Mouse (Mus musculus) ES-E14 (cell line): ENCODE results near the gene Rhebl1. TPM values are rescaled to one million over a fixed set of nuclear protein-coding genes. Genes with fewer than 3 reads are reported as not detected.

Source experiments
- DNase-seq: peaks from one replicate; pipeline ENCODE4 v3.0.0-alpha.2; 2013; ENCODE audit warnings: low read depth, low spot score
- H3K27ac ChIP-seq: 2 replicates; pipeline ENCODE4 v1.5.1; 2012; ENCODE audit warnings: low read depth, mild to moderate bottlenecking, low read length, moderate library complexity, mixed read lengths; ENCODE audit not compliant: poor library complexity, insufficient read depth, severe bottlenecking
- H3K36me3 ChIP-seq: 2 replicates; pipeline ENCODE4 v1.6.1; 2012; ENCODE audit warnings: mild to moderate bottlenecking, low read length, moderate library complexity, mixed read lengths; ENCODE audit not compliant: control insufficient read depth, poor library complexity, insufficient read depth, severe bottlenecking
- H3K4me1 ChIP-seq, 2 experiments: fragments of 150-350 bp in 1 of 2; sonication (generic) in 1 of 2; 2 replicates each; pipeline ENCODE4 v1.6.1; 2012; ENCODE audit warnings: low read length in 2 of 2, mild to moderate bottlenecking in 1 of 2, mixed read lengths in 1 of 2; ENCODE audit not compliant: control insufficient read depth in 2 of 2, insufficient read depth in 2 of 2, poor library complexity in 1 of 2
- H3K4me3 ChIP-seq, 2 experiments: fragments of 150-350 bp in 1 of 2; sonication (generic) in 1 of 2; 2 replicates each; pipeline ENCODE4 v1.5.1; 2012; ENCODE audit warnings: low read length in 2 of 2, low read depth in 1 of 2, mild to moderate bottlenecking in 1 of 2, mixed read lengths in 1 of 2; ENCODE audit not compliant: insufficient read depth in 1 of 2, poor library complexity in 1 of 2, severe bottlenecking in 1 of 2
- H3K9ac ChIP-seq: 2 replicates; pipeline ENCODE4 v1.6.1; 2012; ENCODE audit warnings: low read depth, mild to moderate bottlenecking, low read length, mixed read lengths; ENCODE audit not compliant: poor library complexity, insufficient read depth, severe bottlenecking
- H3K9me3 ChIP-seq: fragments of 150-350 bp; sonication (generic); 2 replicates; pipeline ENCODE4 v1.6.1; 2012; ENCODE audit warnings: low read depth, mild to moderate bottlenecking, low read length; ENCODE audit not compliant: control insufficient read depth, insufficient read depth
- CHD2 ChIP-seq: IDR thresholded peaks from 2 replicates; pipeline ENCODE4 v1.6.1; 2014; ENCODE audit warnings: mild to moderate bottlenecking, low read depth, low read length, inconsistent platforms
- HCFC1 ChIP-seq: IDR thresholded peaks from 2 replicates; pipeline ENCODE4 v1.6.1; 2012; ENCODE audit warnings: low read length, inconsistent platforms, borderline replicate concordance; ENCODE audit not compliant: insufficient read depth
- MAFK ChIP-seq: IDR thresholded peaks from 2 replicates; pipeline ENCODE4 v1.6.1; 2014; ENCODE audit warnings: mild to moderate bottlenecking, low read depth, low read length, inconsistent platforms; ENCODE audit not compliant: insufficient read depth
- ZC3H11A ChIP-seq: IDR thresholded peaks from 2 replicates; pipeline ENCODE4 v1.6.1; 2012; ENCODE audit warnings: low read depth, mild to moderate bottlenecking, inconsistent platforms, low read length, borderline replicate concordance
- ZNF384 ChIP-seq: IDR thresholded peaks from 2 replicates; pipeline ENCODE4 v1.6.1; 2012; ENCODE audit warnings: low read depth, low read length, inconsistent platforms
- in situ Hi-C, 2 experiments: fragments of 600-800 bp; cut with MboI; formaldehyde crosslinking; loops; one replicate each; pipeline ENCODE4 v1.15.1; 2025; ENCODE audit warnings: low sequenced_read_pairs in 2 of 2, inconsistent platforms in 1 of 2; ENCODE audit not compliant: unreplicated experiment in 2 of 2
- total RNA-seq: library from RNA; depleted of rRNA; stranded (reverse); fragments of 300-350 nt; gene quantifications from 2 replicates; pipeline ENCODE4 v1.2.3, GENCODE M21; 2012; rRNA removed

Gene Rhebl1
- 43.6 and 48.2 TPM in 2 replicates for total RNA-seq

GRCm38 (mm10) chr15:98893940-98894745, at the start of gene Rhebl1:
Gene Rhebl1, minus strand, starts transcription at chr15:98894540.
- peak within 1 kb of the TSS; percentile 25 to 50 for H3K4me3 ChIP-seq
- peaks cover 5 to 10% of the 10 kb centered on the region in 2 experiments; a peak in 3 of 4 replicates for H3K4me1 ChIP-seq
- in situ Hi-C loops, result no loop called here
- TF ChIP-seq HCFC1 (no peak), ZNF384 (no peak), ZC3H11A (no peak), MAFK (no peak), CHD2 (no peak)
- H3K36me3 ChIP-seq, result no peaks in the 10 kb centered on the region
- DNase-seq, result no peak
- H3K9me3 ChIP-seq, result no peaks in the 10 kb centered on the region
- peak within 1 kb of the TSS; percentile 8; the same call in 1 of the 2 replicates for H3K9ac ChIP-seq
- H3K27ac ChIP-seq, result no peak within 1 kb of the TSS

- no peak overlapping the region for H3K9ac ChIP-seq
- H3K36me3 ChIP-seq, result no peaks in the 10 kb centered on the region
- peaks cover 2 to 8% of the 10 kb centered on the region in 2 experiments; a peak in 3 of 4 replicates for H3K4me1 ChIP-seq
- H3K4me3 ChIP-seq, result no peak overlapping the region
- H3K9me3 ChIP-seq, result no peaks in the 10 kb centered on the region
- in situ Hi-C loops, result no loop called here
- H3K27ac ChIP-seq, result peak overlapping the region; percentile 55
- no peak for DNase-seq
- TF ChIP-seq MAFK, result no peak
- TF ChIP-seq ZNF384, result no peak
- TF ChIP-seq ZC3H11A, result no peak
- no peak for TF ChIP-seq CHD2
- TF ChIP-seq HCFC1, result no peak
Observed at GRCm38 (mm10) chr15:98943133-98943532, 48.8 kb upstream of the Rhebl1 start.

- Histone ChIP-seq H3K9ac (no peak overlapping the region), H3K4me3 (no peak overlapping the region), H3K4me1 (peaks cover 2 to 7% of the 10 kb centered on the region in 2 experiments; a peak in 2 of 4 replicates), H3K9me3 (no peaks in the 10 kb centered on the region), H3K27ac (peak overlapping the region; percentile 40; the same call in 1 of the 2 replicates), H3K36me3 (no peaks in the 10 kb centered on the region)
- TF ChIP-seq HCFC1 (no peak), ZNF384 (no peak), CHD2 (no peak), ZC3H11A (no peak), MAFK (no peak)
- in situ Hi-C loops, result no loop called here
- no peak for DNase-seq
Observed at GRCm38 (mm10) chr15:98942081-98942480, 47.7 kb upstream of the Rhebl1 start.

- Histone ChIP-seq H3K4me1 (peaks cover 2 to 7% of the 10 kb centered on the region in 2 experiments; a peak in 2 of 4 replicates), H3K4me3 (no peak overlapping the region), H3K9ac (no peak overlapping the region), H3K9me3 (no peaks in the 10 kb centered on the region), H3K36me3 (no peaks in the 10 kb centered on the region), H3K27ac (no peak overlapping the region)
- DNase-seq, result no peak
- in situ Hi-C loops, result no loop called here
- no peak for TF ChIP-seq ZNF384
- TF ChIP-seq HCFC1, result no peak
- TF ChIP-seq ZC3H11A, result no peak
- TF ChIP-seq MAFK, result no peak
- TF ChIP-seq CHD2, result no peak
Observed at GRCm38 (mm10) chr15:98941539-98941938, 47.2 kb upstream of the Rhebl1 start.
